Mouse (Mus musculus): Measurements from ENCODE around the gene Mpeg1. TPM values are rescaled to one million over a fixed set of nuclear protein-coding genes. Genes with fewer than 3 reads are reported as not detected.

Gene Mpeg1
- polyA plus RNA-seq, 1 experiment: 2,361 TPM

GRCm38 (mm10) chr19:12498321-12498720 lies 37.7 kb downstream of the Mpeg1 start:
- TF ChIP-seq POLR2A (IDR thresholded peaks at IDR 0.05; ENCODE audit: borderline replicate concordance, low read depth, low read length) (no peak), CTCF (IDR thresholded peaks at IDR 0.05; ENCODE audit: low read depth, low read length) (no peak)
- Histone ChIP-seq H3K4me3 (ENCODE audit: insufficient read depth, low read length) (no peak overlapping the region), H3K4me1 (ENCODE audit: control insufficient read depth, insufficient read depth, low read length) (peaks cover 15% of the 10 kb centered on the region), H3K27ac (ENCODE audit: insufficient read depth, low read depth, low read length) (no peak overlapping the region)

GRCm38 (mm10) chr19:12498941-12499340 lies 38.4 kb downstream of the Mpeg1 start:
- TF ChIP-seq CTCF (IDR thresholded peaks at IDR 0.05; ENCODE audit: low read depth, low read length) (no peak), POLR2A (IDR thresholded peaks at IDR 0.05; ENCODE audit: borderline replicate concordance, low read depth, low read length) (no peak)
- Histone ChIP-seq H3K4me3 (ENCODE audit: insufficient read depth, low read length) (no peak overlapping the region), H3K27ac (ENCODE audit: insufficient read depth, low read depth, low read length) (no peak overlapping the region), H3K4me1 (ENCODE audit: control insufficient read depth, insufficient read depth, low read length) (peaks cover 15% of the 10 kb centered on the region)

GRCm38 (mm10) chr19:12499485-12499884 lies 38.9 kb downstream of the Mpeg1 start:
- Histone ChIP-seq H3K27ac (ENCODE audit: insufficient read depth, low read depth, low read length) (no peak overlapping the region), H3K4me3 (ENCODE audit: insufficient read depth, low read length) (0 out of 2 replicates have a peak overlapping the region, but pooled peaks have one; percentile 96), H3K4me1 (ENCODE audit: control insufficient read depth, insufficient read depth, low read length) (peaks cover 15% of the 10 kb centered on the region)
- TF ChIP-seq CTCF (IDR thresholded peaks at IDR 0.05; ENCODE audit: low read depth, low read length): no peak
- no peak for TF ChIP-seq POLR2A (IDR thresholded peaks at IDR 0.05; ENCODE audit: borderline replicate concordance, low read depth, low read length)

- Histone ChIP-seq H3K4me3 (ENCODE audit: insufficient read depth, low read length) (peak overlapping the region; percentile 96), H3K27ac (ENCODE audit: insufficient read depth, low read depth, low read length) (no peak overlapping the region), H3K4me1 (ENCODE audit: control insufficient read depth, insufficient read depth, low read length) (peaks cover 15% of the 10 kb centered on the region)
- TF ChIP-seq CTCF (IDR thresholded peaks at IDR 0.05; ENCODE audit: low read depth, low read length) (no peak), POLR2A (IDR thresholded peaks at IDR 0.05; ENCODE audit: borderline replicate concordance, low read depth, low read length) (no peak)
Observed at GRCm38 (mm10) chr19:12500124-12500523, 39.5 kb downstream of the Mpeg1 start.

GRCm38 (mm10) chr19:12500881-12501311 lies 40.3 kb downstream of the Mpeg1 start:
- Histone ChIP-seq H3K27ac (ENCODE audit: insufficient read depth, low read depth, low read length) (peak overlapping the region; percentile 68), H3K4me1 (ENCODE audit: control insufficient read depth, insufficient read depth, low read length) (peaks cover 15% of the 10 kb centered on the region), H3K4me3 (ENCODE audit: insufficient read depth, low read length) (peak overlapping the region; percentile 96)
- TF ChIP-seq POLR2A (IDR thresholded peaks at IDR 0.05; ENCODE audit: borderline replicate concordance, low read depth, low read length): no peak
- TF ChIP-seq CTCF (IDR thresholded peaks at IDR 0.05; ENCODE audit: low read depth, low read length): no peak

GRCm38 (mm10) chr19:12501370-12502347 lies 41.1 kb downstream of the Mpeg1 start, which contains the start of gene Dtx4:
Gene Dtx4 (minus strand): TSS chr19:12501454.
- Histone ChIP-seq H3K4me1 (ENCODE audit: control insufficient read depth, insufficient read depth, low read length) (peaks cover 15% of the 10 kb centered on the region), H3K27ac (ENCODE audit: insufficient read depth, low read depth, low read length) (peak within 1 kb of the TSS; percentile 68), H3K4me3 (ENCODE audit: insufficient read depth, low read length) (peak within 1 kb of the TSS; percentile 96)
- TF ChIP-seq CTCF (IDR thresholded peaks at IDR 0.05; ENCODE audit: low read depth, low read length) (peak; percentile 75), POLR2A (IDR thresholded peaks at IDR 0.05; ENCODE audit: borderline replicate concordance, low read depth, low read length) (no peak)

- Histone ChIP-seq H3K27ac (ENCODE audit: insufficient read depth, low read depth, low read length) (no peak overlapping the region), H3K4me1 (ENCODE audit: control insufficient read depth, insufficient read depth, low read length) (peaks cover 15% of the 10 kb centered on the region)
- no peak for TF ChIP-seq POLR2A (IDR thresholded peaks at IDR 0.05; ENCODE audit: borderline replicate concordance, low read depth, low read length)
- no peak for TF ChIP-seq CTCF (IDR thresholded peaks at IDR 0.05; ENCODE audit: low read depth, low read length)
Observed at GRCm38 (mm10) chr19:12502756-12503155, 42.2 kb downstream of the Mpeg1 start.

GRCm38 (mm10) chr19:12514621-12515020 lies 54.0 kb downstream of the Mpeg1 start:
- TF ChIP-seq CTCF (IDR thresholded peaks at IDR 0.05; ENCODE audit: low read depth, low read length): no peak
- TF ChIP-seq POLR2A (IDR thresholded peaks at IDR 0.05; ENCODE audit: borderline replicate concordance, low read depth, low read length): no peak
- Histone ChIP-seq H3K27ac (ENCODE audit: insufficient read depth, low read depth, low read length) (no peak overlapping the region), H3K4me3 (ENCODE audit: insufficient read depth, low read length) (no peak overlapping the region), H3K4me1 (ENCODE audit: control insufficient read depth, insufficient read depth, low read length) (no peaks in the 10 kb centered on the region)

More at GRCm38 (mm10) chr19:12502756-12503155, 42.2 kb downstream of the Mpeg1 start:
- H3K4me3 ChIP-seq (ENCODE audit: insufficient read depth, low read length): no peak overlapping the region

Other genes with a start within 250 kb of the Mpeg1 start
- gene Olfr1432, start 228.2 kb upstream of the Mpeg1 start, polyA plus RNA-seq (2012; ENCODE audit: insufficient read depth, insufficient read length, missing spikeins): not detected in 2 replicates
- not detected in 2 replicates for gene Olfr262, start 219.1 kb upstream of the Mpeg1 start, polyA plus RNA-seq (2012; ENCODE audit: insufficient read depth, insufficient read length, missing spikeins)
- not detected in 2 replicates for gene Olfr235, start 199.7 kb upstream of the Mpeg1 start, polyA plus RNA-seq (2012; ENCODE audit: insufficient read depth, insufficient read length, missing spikeins)
- gene Olfr1434, start 180.9 kb upstream of the Mpeg1 start, polyA plus RNA-seq (2012; ENCODE audit: insufficient read depth, insufficient read length, missing spikeins): not detected in 2 replicates
- not detected in 2 replicates for gene Olfr1436, start 161.6 kb upstream of the Mpeg1 start, polyA plus RNA-seq (2012; ENCODE audit: insufficient read depth, insufficient read length, missing spikeins)
- not detected in 2 replicates for gene Olfr1437, start 135.7 kb upstream of the Mpeg1 start, polyA plus RNA-seq (2012; ENCODE audit: insufficient read depth, insufficient read length, missing spikeins)
- gene Olfr1438-ps1, start 124.9 kb upstream of the Mpeg1 start, polyA plus RNA-seq (2012; ENCODE audit: insufficient read depth, insufficient read length, missing spikeins): 0.17 TPM in 1 of 2 replicates, not detected in the other
- gene Olfr1440, start 73.5 kb upstream of the Mpeg1 start, polyA plus RNA-seq (2012; ENCODE audit: insufficient read depth, insufficient read length, missing spikeins): not detected in 2 replicates
- not detected in 2 replicates for gene Olfr1441, start 43.3 kb upstream of the Mpeg1 start, polyA plus RNA-seq (2012; ENCODE audit: insufficient read depth, insufficient read length, missing spikeins)
- gene Pfpl, start 32.9 kb upstream of the Mpeg1 start, polyA plus RNA-seq (2012; ENCODE audit: insufficient read depth, insufficient read length, missing spikeins): not detected in 2 replicates
- gene Dtx4, start 40.7 kb downstream of the Mpeg1 start, polyA plus RNA-seq (2012; ENCODE audit: insufficient read depth, insufficient read length, missing spikeins): 18.5 and 19.3 TPM in 2 replicates
- gene Fam111a, start 85.0 kb downstream of the Mpeg1 start, polyA plus RNA-seq (2012; ENCODE audit: insufficient read depth, insufficient read length, missing spikeins): 101 and 108 TPM in 2 replicates
- gene Gm4952, start 139.2 kb downstream of the Mpeg1 start, polyA plus RNA-seq (2012; ENCODE audit: insufficient read depth, insufficient read length, missing spikeins): not detected in 2 replicates
- not detected in 2 replicates for gene Glyat, start 172.5 kb downstream of the Mpeg1 start, polyA plus RNA-seq (2012; ENCODE audit: insufficient read depth, insufficient read length, missing spikeins)
- gene Olfr1442, start 209.7 kb downstream of the Mpeg1 start, polyA plus RNA-seq (2012; ENCODE audit: insufficient read depth, insufficient read length, missing spikeins): not detected in 2 replicates
- gene Olfr1443, start 217.3 kb downstream of the Mpeg1 start, polyA plus RNA-seq (2012; ENCODE audit: insufficient read depth, insufficient read length, missing spikeins): not detected in 2 replicates
- gene Keg1, start 235.0 kb downstream of the Mpeg1 start, polyA plus RNA-seq (2012; ENCODE audit: insufficient read depth, insufficient read length, missing spikeins): not detected in 2 replicates